Mouse (Mus musculus) G1E (cell line): ENCODE data around the gene Kif5c.

ENCODE experiments used
- CTCF ChIP-seq: IDR thresholded peaks from 2 replicates; pipeline ENCODE4 v1.5.1; 2012; ENCODE audit warnings: low read depth, low read length, inconsistent platforms, mixed read lengths
- GATA1 ChIP-seq: IDR thresholded peaks from 2 replicates; pipeline ENCODE4 v1.6.1; 2012; ENCODE audit warnings: borderline replicate concordance, low read length, inconsistent platforms, mixed read lengths
- GATA2 ChIP-seq: IDR thresholded peaks from 2 replicates; pipeline ENCODE4 v1.6.1; 2012; ENCODE audit warnings: low read depth, low read length, inconsistent platforms, borderline replicate concordance
- POLR2AphosphoS5 ChIP-seq: IDR thresholded peaks from 2 replicates; pipeline ENCODE4 v1.6.1; 2012; ENCODE audit warnings: low read depth, low read length, inconsistent platforms; ENCODE audit not compliant: insufficient replicate concordance
- TAL1 ChIP-seq: conservative IDR thresholded peaks from 2 replicates; pipeline ENCODE4 v1.6.1; 2012; ENCODE audit warnings: low read depth, low read length, inconsistent platforms, mixed read lengths

DNA sequence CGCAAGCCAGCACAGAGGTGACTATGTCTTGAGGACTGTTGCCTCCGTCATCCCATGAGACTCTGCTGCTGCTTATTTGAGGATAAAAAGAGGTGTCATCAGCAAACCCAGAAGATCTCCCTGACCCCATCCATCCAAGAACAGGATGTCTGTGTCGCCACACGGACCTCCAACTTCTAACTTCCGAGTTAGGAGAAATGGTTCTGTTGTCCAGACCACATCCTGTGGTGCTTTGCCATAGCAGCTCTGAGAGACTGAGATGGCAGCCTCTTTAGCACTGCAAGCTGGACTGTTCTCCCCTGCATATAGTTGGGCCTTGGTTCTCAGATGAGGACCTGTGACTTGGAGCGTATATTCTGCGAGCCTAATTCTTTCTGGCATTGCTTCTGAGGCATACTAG is 97.4 kb downstream of the Kif5c start:
- TF ChIP-seq CTCF (no peak), TAL1 (no peak), GATA1 (no peak), GATA2 (no peak), POLR2AphosphoS5 (no peak)
